Mouse (Mus musculus) small intestine, adult 2 months (tissue): ENCODE data around the gene Syngr1. TPM values are rescaled to one million over a fixed set of nuclear protein-coding genes. Genes with fewer than 3 reads are reported as not detected.

Experiments
- H3K27ac ChIP-seq: fragments of 200-500 bp; 2 replicates; pipeline ENCODE4 v1.5.1; 2012; ENCODE audit warnings: low read depth, low read length, control low read depth, inconsistent platforms; ENCODE audit not compliant: insufficient read depth
- H3K27me3 ChIP-seq: fragments of 200-500 bp; 2 replicates; pipeline ENCODE4 v1.6.1; 2012; ENCODE audit warnings: mild to moderate bottlenecking, moderate library complexity, low read length, inconsistent platforms; ENCODE audit not compliant: control insufficient read depth, insufficient read depth
- H3K36me3 ChIP-seq: fragments of 200-500 bp; 2 replicates; pipeline ENCODE4 v1.6.1; 2012; ENCODE audit warnings: mild to moderate bottlenecking, low read length, control low read depth, inconsistent platforms; ENCODE audit not compliant: control insufficient read depth, insufficient read depth
- H3K4me1 ChIP-seq: fragments of 200-500 bp; 2 replicates; pipeline ENCODE4 v1.6.1; 2012; ENCODE audit warnings: low read length, inconsistent platforms, mixed read lengths; ENCODE audit not compliant: control insufficient read depth, insufficient read depth, insufficient read length
- H3K4me3 ChIP-seq: fragments of 200-500 bp; 2 replicates; pipeline ENCODE4 v1.5.1; 2012; ENCODE audit warnings: low read depth, mild to moderate bottlenecking, control low read depth, inconsistent platforms, low read length, moderate library complexity
- CTCF ChIP-seq: fragments of 200-500 bp; IDR thresholded peaks from 2 replicates; pipeline ENCODE4 v1.5.1; 2012; ENCODE audit warnings: low read depth, mild to moderate bottlenecking, control low read depth, inconsistent platforms, low read length, moderate library complexity, mixed read lengths; ENCODE audit not compliant: insufficient replicate concordance, insufficient read length; ENCODE audit errors: extremely low read depth
- POLR2A ChIP-seq: fragments of 200-500 bp; IDR thresholded peaks from 2 replicates; pipeline ENCODE4 v1.6.1; 2012; ENCODE audit warnings: low read depth, mild to moderate bottlenecking, control low read depth, inconsistent platforms, low read length, moderate library complexity
- whole genome bisulfite sequencing: fragments of 180-500 bp; shearing (Covaris S2); methylation state at CpG from one replicate; pipeline ENCODE4 v1.1.7; 2018; 5-methylcytosine and 5-hydroxymethylcytosine counted together
- polyA plus RNA-seq: library from polyadenylated mRNA; depleted of rRNA; stranded (reverse); fragments of >200 nt; gene quantifications from 2 replicates; pipeline ENCODE4 v1.2.3, GENCODE M21; 2012

The Syngr1 gene
- polyA plus RNA-seq, 1 experiment: 13.4 TPM

- 47% methylated on average over 8 of the region's 8 CpGs for WGBS
- H3K27ac ChIP-seq: no peak overlapping the region
Measured at GRCm38 (mm10) chr15:80097999-80098461, 6.9 kb downstream of the Syngr1 start.

GRCm38 (mm10) chr15:80098809-80099208 is 7.7 kb downstream of the Syngr1 start:
- no peak for TF ChIP-seq POLR2A
- Histone ChIP-seq H3K27me3 (no peaks in the 10 kb centered on the region), H3K27ac (no peak overlapping the region), H3K4me3 (no peak overlapping the region), H3K4me1 (peaks cover 16% of the 10 kb centered on the region), H3K36me3 (no peaks in the 10 kb centered on the region)
- 71% methylated on average over 9 of the region's 9 CpGs for WGBS

More at GRCm38 (mm10) chr15:80097999-80098461, 6.9 kb downstream of the Syngr1 start:
- Histone ChIP-seq H3K4me3 (no peak overlapping the region), H3K36me3 (no peaks in the 10 kb centered on the region), H3K4me1 (peaks cover 16% of the 10 kb centered on the region), H3K27me3 (no peaks in the 10 kb centered on the region)
- TF ChIP-seq CTCF (no peak), POLR2A (no peak)

GRCm38 (mm10) chr15:80099477-80099876 is 8.3 kb downstream of the Syngr1 start:
- 78% methylated on average over 3 of the region's 3 CpGs for WGBS
- Histone ChIP-seq H3K27me3 (no peaks in the 10 kb centered on the region), H3K4me1 (peaks cover 16% of the 10 kb centered on the region), H3K4me3 (no peak overlapping the region), H3K27ac (no peak overlapping the region), H3K36me3 (no peaks in the 10 kb centered on the region)
- no peak for TF ChIP-seq POLR2A

GRCm38 (mm10) chr15:80100196-80100595 is 9.1 kb downstream of the Syngr1 start:
- TF ChIP-seq POLR2A (no peak), CTCF (no peak)
- no peak overlapping the region for H3K27ac ChIP-seq
- 85% methylated on average over 3 of the region's 3 CpGs for WGBS
- no peaks in the 10 kb centered on the region for H3K27me3 ChIP-seq
- no peaks in the 10 kb centered on the region for H3K36me3 ChIP-seq
- H3K4me3 ChIP-seq: no peak overlapping the region
- H3K4me1 ChIP-seq: peaks cover 16% of the 10 kb centered on the region

GRCm38 (mm10) chr15:80100871-80101270 is 9.7 kb downstream of the Syngr1 start:
- H3K27me3 ChIP-seq: no peaks in the 10 kb centered on the region
- H3K4me3 ChIP-seq: no peak overlapping the region
- no peak for TF ChIP-seq CTCF
- no peak for TF ChIP-seq POLR2A
- no peaks in the 10 kb centered on the region for H3K36me3 ChIP-seq
- peaks cover 12% of the 10 kb centered on the region for H3K4me1 ChIP-seq
- no peak overlapping the region for H3K27ac ChIP-seq
- 85% methylated on average over 10 of the region's 10 CpGs for WGBS

- Histone ChIP-seq H3K27ac (no peak overlapping the region), H3K4me3 (no peak overlapping the region), H3K4me1 (peaks cover 8% of the 10 kb centered on the region), H3K36me3 (no peaks in the 10 kb centered on the region), H3K27me3 (no peaks in the 10 kb centered on the region)
- TF ChIP-seq POLR2A (no peak), CTCF (no peak)
- WGBS: 91% methylated on average over 6 of the region's 6 CpGs
Measured at GRCm38 (mm10) chr15:80101503-80101902, 10.4 kb downstream of the Syngr1 start.

GRCm38 (mm10) chr15:80102495-80102894 is 11.4 kb downstream of the Syngr1 start:
- Histone ChIP-seq H3K27me3 (no peaks in the 10 kb centered on the region), H3K4me3 (no peak overlapping the region), H3K36me3 (no peaks in the 10 kb centered on the region), H3K27ac (no peak overlapping the region), H3K4me1 (no peaks in the 10 kb centered on the region; the same call in 1 of the 2 replicates)
- TF ChIP-seq CTCF (no peak), POLR2A (no peak)
- 50% methylated on average over 6 of the region's 6 CpGs for WGBS
